Mouse (Mus musculus): ENCODE results near the gene Tspan12. TPM values are rescaled to one million over a fixed set of nuclear protein-coding genes. Genes with fewer than 3 reads are reported as not detected.
"Not testable (repeated sequence)": the region's sequence is repeated elsewhere in the genome, so short reads cannot be mapped to it uniquely, and the experiment has no call there.

Tspan12 gene
- 64.6 and 69.6 TPM in 2 replicates for polyA plus RNA-seq (2015; fragmentation: Nextera tagmentation; extraction: Ambion mirVana)

GRCm38 (mm10) chr6:21852344-21852785, at the start of gene Tspan12:
Tspan12 (minus strand) TSS chr6:21852515.
- Histone ChIP-seq H3K27ac (peak within 1 kb of the TSS; percentile 90), H3K4me2 (peak within 1 kb of the TSS; percentile 79), H3K4me3 (peak within 1 kb of the TSS; percentile 80), H3K4me1 (replicated peaks) (peaks cover 18% of the 10 kb centered on the region), H3K9ac (peak within 1 kb of the TSS; percentile 91), H3K36me3 (no peaks in the 10 kb centered on the region; the same call in 1 of the 2 replicates), H3K9me3 (no peaks in the 10 kb centered on the region), H3K27me3 (no peaks in the 10 kb centered on the region)
- WGBS = under 1% methylated on average over 13 of the region's 13 CpGs
- ATAC-seq (ENCODE audit: low FRiP score) = 0 out of 2 replicates have a peak, but pooled peaks have one; percentile 3

- Histone ChIP-seq H3K4me1 (replicated peaks) (peaks cover 3% of the 10 kb centered on the region; the same call in 1 of the 2 replicates), H3K27ac (no peak overlapping the region), H3K27me3 (no peaks in the 10 kb centered on the region), H3K9me3 (no peaks in the 10 kb centered on the region), H3K9ac (no peak overlapping the region), H3K36me3 (no peaks in the 10 kb centered on the region), H3K4me3 (no peak overlapping the region), H3K4me2 (no peak overlapping the region)
- WGBS = 57% methylated on average over 7 of the region's 7 CpGs
- ATAC-seq (ENCODE audit: low FRiP score) = peak; percentile 85
These were observed 42.1 kb upstream of the Tspan12 start for GRCm38 (mm10) chr6:21894451-21894850.

- Histone ChIP-seq H3K27ac (no peak overlapping the region), H3K4me1 (replicated peaks) (no peaks in the 10 kb centered on the region), H3K36me3 (no peaks in the 10 kb centered on the region), H3K9me3 (no peaks in the 10 kb centered on the region), H3K4me2 (no peak overlapping the region), H3K27me3 (no peaks in the 10 kb centered on the region), H3K4me3 (no peak overlapping the region), H3K9ac (no peak overlapping the region)
- 77% methylated on average over 2 of the region's 2 CpGs for WGBS
- ATAC-seq (ENCODE audit: low FRiP score) = no peak
These were observed 36.8 kb upstream of the Tspan12 start for GRCm38 (mm10) chr6:21889101-21889500.

GRCm38 (mm10) chr6:21887971-21888370, 35.7 kb upstream of the Tspan12 start:
- ATAC-seq (ENCODE audit: low FRiP score); H3K4me3 ChIP-seq; H3K9me3 ChIP-seq; H3K36me3 ChIP-seq; H3K27me3 ChIP-seq; H3K4me2 ChIP-seq; H3K9ac ChIP-seq; H3K27ac ChIP-seq; H3K4me1 ChIP-seq (replicated peaks): not testable (repeated sequence)

GRCm38 (mm10) chr6:21879496-21879895, 27.2 kb upstream of the Tspan12 start:
- no peak for ATAC-seq (ENCODE audit: low FRiP score)
- Histone ChIP-seq H3K4me2 (no peak overlapping the region), H3K27ac (no peak overlapping the region), H3K4me3 (no peak overlapping the region), H3K27me3 (no peaks in the 10 kb centered on the region), H3K9me3 (no peaks in the 10 kb centered on the region), H3K36me3 (no peaks in the 10 kb centered on the region), H3K9ac (no peak overlapping the region), H3K4me1 (replicated peaks) (no peaks in the 10 kb centered on the region)
- 77% methylated on average over 6 of the region's 6 CpGs for WGBS

GRCm38 (mm10) chr6:21867310-21867709, 15.0 kb upstream of the Tspan12 start:
- Histone ChIP-seq H3K4me3 (no peak overlapping the region), H3K27me3 (no peaks in the 10 kb centered on the region), H3K36me3 (no peaks in the 10 kb centered on the region), H3K4me1 (replicated peaks) (no peaks in the 10 kb centered on the region), H3K27ac (no peak overlapping the region), H3K9ac (no peak overlapping the region), H3K9me3 (no peaks in the 10 kb centered on the region), H3K4me2 (no peak overlapping the region)
- no peak for ATAC-seq (ENCODE audit: low FRiP score)
- WGBS = 56% methylated on average over 1 of the region's 1 CpGs

- no peaks in the 10 kb centered on the region for H3K36me3 ChIP-seq
- no peak overlapping the region for H3K9ac ChIP-seq
- H3K9me3 ChIP-seq = no peaks in the 10 kb centered on the region
- WGBS = 73% methylated on average over 8 of the region's 8 CpGs
- H3K27me3 ChIP-seq = no peaks in the 10 kb centered on the region
- no peak overlapping the region for H3K27ac ChIP-seq
- no peak overlapping the region for H3K4me3 ChIP-seq
- H3K4me2 ChIP-seq = no peak overlapping the region
- no peak for ATAC-seq (ENCODE audit: low FRiP score)
- H3K4me1 ChIP-seq (replicated peaks) = no peaks in the 10 kb centered on the region
These were observed 11.9 kb upstream of the Tspan12 start for GRCm38 (mm10) chr6:21864179-21864578.

- H3K27ac ChIP-seq = no peak overlapping the region
- no peaks in the 10 kb centered on the region for H3K9me3 ChIP-seq
- H3K9ac ChIP-seq = no peak overlapping the region
- no peak for ATAC-seq (ENCODE audit: low FRiP score)
- H3K4me3 ChIP-seq = no peak overlapping the region
- H3K4me2 ChIP-seq = no peak overlapping the region
- no peaks in the 10 kb centered on the region for H3K27me3 ChIP-seq
- 24% methylated on average over 1 of the region's 1 CpGs for WGBS
- H3K4me1 ChIP-seq (replicated peaks) = no peaks in the 10 kb centered on the region
- no peaks in the 10 kb centered on the region for H3K36me3 ChIP-seq
These were observed 11.2 kb upstream of the Tspan12 start for GRCm38 (mm10) chr6:21863561-21863960.

GRCm38 (mm10) chr6:21861316-21861715, 9.0 kb upstream of the Tspan12 start:
- no peak overlapping the region for H3K9ac ChIP-seq
- no peak overlapping the region for H3K4me2 ChIP-seq
- WGBS = 64% methylated on average over 2 of the region's 2 CpGs
- H3K27ac ChIP-seq = no peak overlapping the region
- no peaks in the 10 kb centered on the region for H3K36me3 ChIP-seq
- no peak for ATAC-seq (ENCODE audit: low FRiP score)
- H3K4me3 ChIP-seq = no peak overlapping the region
- H3K4me1 ChIP-seq (replicated peaks) = peaks cover 9% of the 10 kb centered on the region; the same call in 1 of the 2 replicates
- no peaks in the 10 kb centered on the region for H3K27me3 ChIP-seq
- no peaks in the 10 kb centered on the region for H3K9me3 ChIP-seq

GRCm38 (mm10) chr6:21857843-21858242, 5.5 kb upstream of the Tspan12 start:
- H3K27me3 ChIP-seq = no peaks in the 10 kb centered on the region
- H3K9ac ChIP-seq = no peak overlapping the region
- no peaks in the 10 kb centered on the region for H3K9me3 ChIP-seq
- no peak overlapping the region for H3K4me3 ChIP-seq
- H3K27ac ChIP-seq = no peak overlapping the region
- no peaks in the 10 kb centered on the region for H3K36me3 ChIP-seq
- ATAC-seq (ENCODE audit: low FRiP score) = peak; percentile 76; the same call in 1 of the 2 replicates
- peak overlapping the region; percentile 20; the same call in 1 of the 2 replicates for H3K4me2 ChIP-seq
- WGBS = 11% methylated on average over 7 of the region's 7 CpGs
- H3K4me1 ChIP-seq (replicated peaks) = peaks cover 9% of the 10 kb centered on the region; the same call in 1 of the 2 replicates

GRCm38 (mm10) chr6:21855921-21856320, 3.6 kb upstream of the Tspan12 start:
- Histone ChIP-seq H3K27me3 (no peaks in the 10 kb centered on the region), H3K9ac (no peak overlapping the region), H3K4me3 (no peak overlapping the region), H3K9me3 (no peaks in the 10 kb centered on the region), H3K4me2 (no peak overlapping the region), H3K27ac (no peak overlapping the region), H3K4me1 (replicated peaks) (peaks cover 17% of the 10 kb centered on the region), H3K36me3 (no peaks in the 10 kb centered on the region)
- no peak for ATAC-seq (ENCODE audit: low FRiP score)
- WGBS = 67% methylated on average over 7 of the region's 7 CpGs

- Histone ChIP-seq H3K9ac (no peak overlapping the region), H3K4me1 (replicated peaks) (peaks cover 23% of the 10 kb centered on the region), H3K27me3 (no peaks in the 10 kb centered on the region), H3K4me2 (no peak overlapping the region), H3K36me3 (no peaks in the 10 kb centered on the region), H3K27ac (no peak overlapping the region), H3K4me3 (no peak overlapping the region), H3K9me3 (no peaks in the 10 kb centered on the region)
- 55% methylated on average over 6 of the region's 6 CpGs for WGBS
- no peak for ATAC-seq (ENCODE audit: low FRiP score)
These were observed 1.0 kb upstream of the Tspan12 start for GRCm38 (mm10) chr6:21853342-21853741.

- Histone ChIP-seq H3K27ac (peak overlapping the region; percentile 90), H3K4me2 (peak overlapping the region; percentile 79), H3K27me3 (no peaks in the 10 kb centered on the region), H3K36me3 (peaks cover 2% of the 10 kb centered on the region), H3K4me1 (replicated peaks) (peaks cover 18% of the 10 kb centered on the region), H3K9ac (peak overlapping the region; percentile 91), H3K4me3 (peak overlapping the region; percentile 80), H3K9me3 (no peaks in the 10 kb centered on the region)
- ATAC-seq (ENCODE audit: low FRiP score) = peak; percentile 86
- under 1% methylated on average over 62 of the region's 62 CpGs for WGBS
These were observed 545 bp downstream of the Tspan12 start for GRCm38 (mm10) chr6:21851596-21852343.

Measured in hindbrain, embryonic 13.5 days (tissue).